29 mouse cellular contexts compared by ENCODE assay signal in the genomic region with DNA sequence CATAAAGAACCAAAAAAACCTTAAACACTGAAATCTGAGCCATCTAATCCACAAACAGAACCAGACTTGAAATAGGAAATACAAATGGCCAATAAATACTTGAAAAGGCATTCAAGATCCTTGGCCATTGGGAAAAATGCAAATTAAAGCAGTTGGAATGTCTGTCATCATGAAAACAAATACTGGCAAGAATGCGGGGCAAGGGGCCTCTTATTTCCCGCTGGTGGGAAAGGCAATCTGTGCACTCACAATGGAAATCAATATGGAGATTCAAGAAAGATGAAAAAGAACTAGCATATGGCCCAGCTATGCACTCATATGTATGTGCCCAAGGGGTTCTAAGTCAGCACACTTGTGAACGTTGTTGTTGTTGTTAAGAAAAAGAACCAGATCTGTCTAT. TPM values are rescaled to one million over a fixed set of nuclear protein-coding genes. Genes with fewer than 3 reads are reported as not detected.
DNase-seq lines count a peak whose midpoint lies in the region; ATAC-seq and TF ChIP-seq lines count a peak whose summit lies in the region.
"Had no signal": no experiment of that assay in that cellular context is flagged by ENCODE, and none has a peak within 500 bp of the region (broad histone marks: within the 10 kb centered on the region; RNA-seq: fewer than 3 reads in every experiment).

No protein-coding gene starts in this region.

- H3K27me3 ChIP-seq in forebrain, embryonic 14.5 days (replicated peaks; ENCODE audit: control insufficient read depth, insufficient read depth, low read length): no peaks in the 10 kb centered on the region
- no peaks in the 10 kb centered on the region for H3K27me3 ChIP-seq in forebrain, postnatal 0 days (ENCODE audit: insufficient read depth, low read length)
- H3K27me3 ChIP-seq in midbrain, embryonic 10.5 days (ENCODE audit: low read depth, poor library complexity, severe bottlenecking): peaks cover 18% of the 10 kb centered on the region
- 0 out of 2 replicates have a peak, but pooled peaks cover 3% of the 10 kb centered on the region for H3K27me3 ChIP-seq in midbrain, embryonic 16.5 days (ENCODE audit: control insufficient read depth, insufficient read depth, low read depth, low read length)
- no peaks in the 10 kb centered on the region; the same call in 1 of the 2 replicates for H3K27me3 ChIP-seq in hindbrain, embryonic 12.5 days
- no peaks in the 10 kb centered on the region for H3K27me3 ChIP-seq in midbrain, embryonic 14.5 days (ENCODE audit: control insufficient read depth, insufficient read depth, low read length)
- H3K27me3 ChIP-seq: liver, embryonic 15.5 days; lung, embryonic 15.5 days; Patski had no signal

- no peaks in the 10 kb centered on the region for H3K9me3 ChIP-seq in forebrain, embryonic 14.5 days (replicated peaks; ENCODE audit: control insufficient read depth, low read length)
- H3K9me3 ChIP-seq in forebrain, postnatal 0 days (ENCODE audit: low read length): no peaks in the 10 kb centered on the region
- H3K9me3 ChIP-seq in midbrain, embryonic 10.5 days (replicated peaks): no peaks in the 10 kb centered on the region
- H3K9me3 ChIP-seq in midbrain, embryonic 16.5 days (replicated peaks; ENCODE audit: control insufficient read depth, low read length, poor library complexity, severe bottlenecking): no peaks in the 10 kb centered on the region
- no peaks in the 10 kb centered on the region for H3K9me3 ChIP-seq in hindbrain, embryonic 12.5 days (replicated peaks)
- H3K9me3 ChIP-seq in midbrain, embryonic 14.5 days (ENCODE audit: control insufficient read depth, low read length): no peaks in the 10 kb centered on the region
- H3K9me3 ChIP-seq: heart, embryonic 13.5 days; liver, embryonic 15.5 days; lung, embryonic 15.5 days had no signal

- intact Hi-C loops in left cerebral cortex, postnatal 4 days (cut with DNase I): no loop called here

- ATAC-seq in forebrain, embryonic 14.5 days: no peak
- ATAC-seq in forebrain, postnatal 0 days: no peak
- ATAC-seq in midbrain, embryonic 16.5 days: no peak
- ATAC-seq in hindbrain, embryonic 12.5 days (ENCODE audit: low FRiP score): no peak
- no peak for ATAC-seq in midbrain, embryonic 14.5 days (ENCODE audit: low FRiP score, low TSS enrichment)
- ATAC-seq: CD4-positive, CD25-positive, alpha-beta regulatory T cell, adult 4 months; inflammation-experienced regulatory T-cells, adult 6 months; Patski had no signal

- peak; percentile 44 for DNase-seq in forebrain, embryonic 14.5 days (ENCODE audit: low spot score)
- DNase-seq in forebrain, postnatal 0 days: no peak
- DNase-seq in midbrain, embryonic 10.5 days (ENCODE audit: low spot score): no peak
- peak; percentile 15 for DNase-seq in midbrain, embryonic 14.5 days
- DNase-seq in lung, postnatal 14 days: no peak
- no peak for DNase-seq in left cerebral cortex, postnatal 4 days
- DNase-seq: adrenal gland, adult 2 months; cerebellum, adult 2 months; cerebellum, postnatal 25 days; embryo, embryonic 11 days; heart, adult 18-20 months; heart, postnatal 14 days; kidney, adult 18-20 months; layer of hippocampus, adult 9-11 months; liver; lung, postnatal 4 days; thymus, adult 2 months; thymus, postnatal 4 days had no signal

- no peak for TF ChIP-seq CTCF in forebrain, postnatal 0 days (IDR thresholded peaks at IDR 0.05; ENCODE audit: low read depth)

- H3K36me3 ChIP-seq in forebrain, embryonic 14.5 days (ENCODE audit: control insufficient read depth, insufficient read depth, low read length): no peaks in the 10 kb centered on the region
- H3K36me3 ChIP-seq in forebrain, postnatal 0 days (ENCODE audit: insufficient read depth): no peaks in the 10 kb centered on the region
- H3K36me3 ChIP-seq in midbrain, embryonic 10.5 days: no peaks in the 10 kb centered on the region
- no peaks in the 10 kb centered on the region for H3K36me3 ChIP-seq in midbrain, embryonic 16.5 days (ENCODE audit: control insufficient read depth, insufficient read depth, low read length)
- H3K36me3 ChIP-seq in hindbrain, embryonic 12.5 days: no peaks in the 10 kb centered on the region
- no peaks in the 10 kb centered on the region for H3K36me3 ChIP-seq in midbrain, embryonic 14.5 days (ENCODE audit: control insufficient read depth, insufficient read depth, low read length)
- H3K36me3 ChIP-seq: heart, embryonic 13.5 days; liver, embryonic 15.5 days; lung, embryonic 15.5 days had no signal

- H3K4me1 ChIP-seq in forebrain, embryonic 14.5 days (ENCODE audit: control insufficient read depth, insufficient read depth, low read length): peaks cover 28% of the 10 kb centered on the region
- H3K4me1 ChIP-seq in forebrain, postnatal 0 days (ENCODE audit: insufficient read depth): no peaks in the 10 kb centered on the region
- peaks cover 78% of the 10 kb centered on the region for H3K4me1 ChIP-seq in midbrain, embryonic 10.5 days
- H3K4me1 ChIP-seq in midbrain, embryonic 16.5 days (ENCODE audit: control insufficient read depth, insufficient read depth, low read length): peaks cover 7% of the 10 kb centered on the region; the same call in 1 of the 2 replicates
- peaks cover 61% of the 10 kb centered on the region for H3K4me1 ChIP-seq in hindbrain, embryonic 12.5 days
- peaks cover 14% of the 10 kb centered on the region for H3K4me1 ChIP-seq in midbrain, embryonic 14.5 days (ENCODE audit: control insufficient read depth, insufficient read depth, low read length)

- no peak overlapping the region for H3K27ac ChIP-seq in forebrain, embryonic 14.5 days (ENCODE audit: low read depth, low read length)
- no peak overlapping the region for H3K27ac ChIP-seq in forebrain, postnatal 0 days (ENCODE audit: low read depth, low read length)
- H3K27ac ChIP-seq in midbrain, embryonic 10.5 days (replicated peaks): peak overlapping the region; percentile 74
- no peak overlapping the region for H3K27ac ChIP-seq in midbrain, embryonic 16.5 days (ENCODE audit: low read length)
- peak overlapping the region; percentile 76 for H3K27ac ChIP-seq in hindbrain, embryonic 12.5 days
- H3K27ac ChIP-seq in midbrain, embryonic 14.5 days (replicated peaks; ENCODE audit: low read depth, low read length): no peak overlapping the region
- H3K27ac ChIP-seq: heart, embryonic 13.5 days; kidney, postnatal 0 days; left cerebral cortex, adult 2 months; liver, embryonic 15.5 days; lung, embryonic 15.5 days had no signal

- 12% methylated on average over 3 of the region's 3 CpGs for WGBS in forebrain, embryonic 14.5 days
- WGBS in forebrain, postnatal 0 days: 9% methylated on average over 3 of the region's 3 CpGs
- 45% methylated on average over 3 of the region's 3 CpGs for WGBS in midbrain, embryonic 10.5 days
- WGBS in midbrain, embryonic 16.5 days: 19% methylated on average over 3 of the region's 3 CpGs
- WGBS in hindbrain, embryonic 12.5 days: 26% methylated on average over 3 of the region's 3 CpGs
- 19% methylated on average over 3 of the region's 3 CpGs for WGBS in midbrain, embryonic 14.5 days

- H3K4me3 ChIP-seq in forebrain, embryonic 14.5 days (ENCODE audit: low read depth, low read length): no peak overlapping the region
- no peak overlapping the region for H3K4me3 ChIP-seq in forebrain, postnatal 0 days (ENCODE audit: low read depth, low read length)
- 0 out of 2 replicates have a peak overlapping the region, but pooled peaks have one; percentile 7 for H3K4me3 ChIP-seq in midbrain, embryonic 10.5 days
- no peak overlapping the region for H3K4me3 ChIP-seq in midbrain, embryonic 16.5 days (ENCODE audit: low read depth, low read length)
- H3K4me3 ChIP-seq in hindbrain, embryonic 12.5 days: no peak overlapping the region
- no peak overlapping the region for H3K4me3 ChIP-seq in midbrain, embryonic 14.5 days (replicated peaks; ENCODE audit: low read depth, low read length)
- H3K4me3 ChIP-seq: heart, embryonic 13.5 days; left cerebral cortex, adult 2 months; liver, embryonic 15.5 days; lung, embryonic 15.5 days had no signal

- H3K9ac ChIP-seq in forebrain, embryonic 14.5 days (ENCODE audit: low read length): no peak overlapping the region
- no peak overlapping the region for H3K9ac ChIP-seq in forebrain, postnatal 0 days
- H3K9ac ChIP-seq in midbrain, embryonic 16.5 days (ENCODE audit: low read depth, low read length): no peak overlapping the region
- H3K9ac ChIP-seq in hindbrain, embryonic 12.5 days: no peak overlapping the region
- no peak overlapping the region for H3K9ac ChIP-seq in midbrain, embryonic 14.5 days (replicated peaks; ENCODE audit: low read length)
- H3K9ac ChIP-seq: heart, embryonic 13.5 days; liver, embryonic 15.5 days; lung, embryonic 15.5 days had no signal

- no peak overlapping the region for H3K4me2 ChIP-seq in forebrain, embryonic 14.5 days (ENCODE audit: low read length)
- no peak overlapping the region for H3K4me2 ChIP-seq in forebrain, postnatal 0 days (ENCODE audit: low read depth)
- H3K4me2 ChIP-seq in midbrain, embryonic 16.5 days (ENCODE audit: low read length): no peak overlapping the region
- H3K4me2 ChIP-seq in hindbrain, embryonic 12.5 days (replicated peaks): 0 out of 2 replicates have a peak overlapping the region, but pooled peaks have one; percentile 11
- no peak overlapping the region for H3K4me2 ChIP-seq in midbrain, embryonic 14.5 days (ENCODE audit: low read length)
- H3K4me2 ChIP-seq: heart, embryonic 13.5 days; liver, embryonic 15.5 days; lung, embryonic 15.5 days had no signal

RNA-seq across cellular contexts. Expression of gene Rassf4, which starts 6.9 kb away (rescaled TPM):
- 12.7 and 13.8 TPM in 2 replicates for polyA plus RNA-seq in forebrain, embryonic 14.5 days (2014; fragmentation: Nextera tagmentation; extraction: Ambion mirVana)
- total RNA-seq in forebrain, postnatal 0 days (2014; rRNA removed): 2.2 and 2.8 TPM in 2 replicates
- polyA plus RNA-seq in forebrain, postnatal 0 days (2015; fragmentation: Nextera tagmentation; extraction: Ambion mirVana): 4.5 and 6.5 TPM in 2 replicates
- polyA plus RNA-seq in midbrain, embryonic 10.5 days (2016; fragmentation: Nextera tagmentation; extraction: Ambion mirVana): 35.0 and 35.7 TPM in 2 replicates
- polyA plus RNA-seq in midbrain, embryonic 16.5 days (2015; fragmentation: Nextera tagmentation; extraction: Ambion mirVana): 8.3 and 8.7 TPM in 2 replicates
- 38.7 and 46.7 TPM in 2 replicates for polyA plus RNA-seq in hindbrain, embryonic 12.5 days (2016; fragmentation: Nextera tagmentation; extraction: Ambion mirVana)
- 13.7 and 19.4 TPM in 2 replicates for polyA plus RNA-seq in midbrain, embryonic 14.5 days (2014; fragmentation: Nextera tagmentation; extraction: Ambion mirVana)
- 1 to 10 TPM; 2.9 to 3.4 TPM for total RNA-seq in left cerebral cortex, postnatal 4 days (2021)

RNA-seq across cellular contexts. Expression of gene Depp1, which starts 16.5 kb away (rescaled TPM):
- 6.6 and 7.1 TPM in 2 replicates for polyA plus RNA-seq in forebrain, embryonic 14.5 days (2014; fragmentation: Nextera tagmentation; extraction: Ambion mirVana)
- 1.6 and 2.8 TPM in 2 replicates for total RNA-seq in forebrain, postnatal 0 days (2014; rRNA removed)
- polyA plus RNA-seq in forebrain, postnatal 0 days (2015; fragmentation: Nextera tagmentation; extraction: Ambion mirVana): 2.6 TPM in 2 replicates
- 8.6 and 9.2 TPM in 2 replicates for polyA plus RNA-seq in midbrain, embryonic 10.5 days (2016; fragmentation: Nextera tagmentation; extraction: Ambion mirVana)
- 8.4 and 10.8 TPM in 2 replicates for polyA plus RNA-seq in midbrain, embryonic 16.5 days (2015; fragmentation: Nextera tagmentation; extraction: Ambion mirVana)
- polyA plus RNA-seq in hindbrain, embryonic 12.5 days (2016; fragmentation: Nextera tagmentation; extraction: Ambion mirVana): 9.5 and 9.7 TPM in 2 replicates
- polyA plus RNA-seq in midbrain, embryonic 14.5 days (2014; fragmentation: Nextera tagmentation; extraction: Ambion mirVana): 4.7 and 7.3 TPM in 2 replicates
- total RNA-seq in left cerebral cortex, postnatal 4 days (2021): 1 to 10 TPM in 1 of 2 experiments, under 1 TPM in 1; 0.54 to 2.7 TPM
- polyA plus RNA-seq: CD4-positive, CD25-positive, alpha-beta regulatory T cell, adult 4 months; inflammation-experienced regulatory T-cells, adult 6 months had no signal

RNA-seq across cellular contexts. Expression of gene Zfp422, which starts 38.1 kb away (rescaled TPM):
- polyA plus RNA-seq in forebrain, embryonic 14.5 days (2014; fragmentation: Nextera tagmentation; extraction: Ambion mirVana): 258 and 271 TPM in 2 replicates
- total RNA-seq in forebrain, postnatal 0 days (2014; rRNA removed): 63.4 and 79.8 TPM in 2 replicates
- polyA plus RNA-seq in forebrain, postnatal 0 days (2015; fragmentation: Nextera tagmentation; extraction: Ambion mirVana): 114 TPM in 2 replicates
- 308 and 322 TPM in 2 replicates for polyA plus RNA-seq in midbrain, embryonic 10.5 days (2016; fragmentation: Nextera tagmentation; extraction: Ambion mirVana)
- 135 and 158 TPM in 2 replicates for polyA plus RNA-seq in midbrain, embryonic 16.5 days (2015; fragmentation: Nextera tagmentation; extraction: Ambion mirVana)
- 237 and 251 TPM in 2 replicates for polyA plus RNA-seq in hindbrain, embryonic 12.5 days (2016; fragmentation: Nextera tagmentation; extraction: Ambion mirVana)
- 163 and 207 TPM in 2 replicates for polyA plus RNA-seq in midbrain, embryonic 14.5 days (2014; fragmentation: Nextera tagmentation; extraction: Ambion mirVana)
- 10 to 100 TPM; 42.0 to 49.9 TPM for total RNA-seq in left cerebral cortex, postnatal 4 days (2021)

RNA-seq across cellular contexts. Expression of gene Tmem72, which starts 49.8 kb away (rescaled TPM):
- 0.80 and 0.83 TPM in 2 replicates for polyA plus RNA-seq in forebrain, embryonic 14.5 days (2014; fragmentation: Nextera tagmentation; extraction: Ambion mirVana)
- total RNA-seq in forebrain, postnatal 0 days (2014; rRNA removed): 0.52 and 0.77 TPM in 2 replicates
- 1.3 and 1.9 TPM in 2 replicates for polyA plus RNA-seq in forebrain, postnatal 0 days (2015; fragmentation: Nextera tagmentation; extraction: Ambion mirVana)
- polyA plus RNA-seq in midbrain, embryonic 10.5 days (2016; fragmentation: Nextera tagmentation; extraction: Ambion mirVana): 0.02 and 0.06 TPM in 2 replicates
- 0.42 and 0.75 TPM in 2 replicates for polyA plus RNA-seq in midbrain, embryonic 16.5 days (2015; fragmentation: Nextera tagmentation; extraction: Ambion mirVana)
- polyA plus RNA-seq in hindbrain, embryonic 12.5 days (2016; fragmentation: Nextera tagmentation; extraction: Ambion mirVana): 0.10 and 0.12 TPM in 2 replicates
- polyA plus RNA-seq in midbrain, embryonic 14.5 days (2014; fragmentation: Nextera tagmentation; extraction: Ambion mirVana): 0.07 and 0.14 TPM in 2 replicates
- under 1 TPM; 0.12 to 0.22 TPM for total RNA-seq in left cerebral cortex, postnatal 4 days (2021)
- polyA plus RNA-seq: small intestine, adult 2 months had no signal

Comparison
In these comparisons a context has a peak if more than half of its experiments do, and no peak if none do; other contexts are left out.
1. DNase-seq: peak in forebrain, embryonic 14.5 days (single experiment) and midbrain, embryonic 14.5 days (single experiment); none in forebrain, postnatal 0 days (single experiment), midbrain, embryonic 10.5 days (single experiment), lung, postnatal 14 days (single experiment) and left cerebral cortex, postnatal 4 days (single experiment).
2. H3K27ac ChIP-seq: peak in midbrain, embryonic 10.5 days (single experiment) and hindbrain, embryonic 12.5 days (single experiment); none in forebrain, embryonic 14.5 days (single experiment), forebrain, postnatal 0 days (single experiment), midbrain, embryonic 16.5 days (single experiment) and midbrain, embryonic 14.5 days (single experiment).